Mouse (Mus musculus) MEL (cell line): ENCODE measurements at regions not wholly inside any gene's neighbourhood (a gene's known extent, or its start where the extent isn't known, plus 50 kb on each side); places are given as distances from the start of the nearest gene placed in this dataset.

Experiments used
- CHD2 ChIP-seq: IDR thresholded peaks from 2 replicates; pipeline ENCODE4 v1.6.1; 2011; ENCODE audit warnings: low read length, improper control_type of control experiment
- CTCF ChIP-seq, 3 experiments: IDR thresholded peaks in 2 of 3; conservative IDR thresholded peaks in 1 of 3; 2 replicates each; pipeline ENCODE4 v1.5.1; 2011 to 2012; ENCODE audit warnings: low read length in 3 of 3, low read depth in 2 of 3, mild to moderate bottlenecking in 2 of 3, improper control_type of control experiment in 1 of 3, inconsistent platforms in 1 of 3, mixed read lengths in 1 of 3, moderate library complexity in 1 of 3; ENCODE audit not compliant: control insufficient read depth in 1 of 3, insufficient read depth in 1 of 3, poor library complexity in 1 of 3, severe bottlenecking in 1 of 3
- GABPA ChIP-seq: IDR thresholded peaks from 2 replicates; pipeline ENCODE4 v1.6.1; 2012; ENCODE audit warnings: low read depth, mild to moderate bottlenecking, inconsistent platforms, low read length, improper control_type of control experiment, moderate library complexity
- HCFC1 ChIP-seq: IDR thresholded peaks from 2 replicates; pipeline ENCODE4 v1.6.1; 2012; ENCODE audit warnings: low read depth, mild to moderate bottlenecking, inconsistent platforms, low read length, improper control_type of control experiment, moderate library complexity
- KAT2A ChIP-seq: conservative IDR thresholded peaks from 2 replicates; pipeline ENCODE4 v1.6.1; 2012; ENCODE audit warnings: low read depth, low read length, improper control_type of control experiment, inconsistent platforms
- MAX ChIP-seq: IDR thresholded peaks from 2 replicates; pipeline ENCODE4 v1.6.1; 2011; ENCODE audit warnings: low read length, improper control_type of control experiment
- MXI1 ChIP-seq: IDR thresholded peaks from 2 replicates; pipeline ENCODE4 v1.6.1; 2011; ENCODE audit warnings: mild to moderate bottlenecking, low read depth, low read length, improper control_type of control experiment
- TAL1 ChIP-seq: IDR thresholded peaks from 2 replicates; pipeline ENCODE4 v1.6.1; 2012; ENCODE audit warnings: mild to moderate bottlenecking, inconsistent platforms, low read length, moderate library complexity, mixed read lengths
- ZNF384 ChIP-seq: IDR thresholded peaks from 2 replicates; pipeline ENCODE4 v1.6.1; 2012; ENCODE audit warnings: low read depth, mild to moderate bottlenecking, inconsistent platforms, low read length, improper control_type of control experiment

DNA sequence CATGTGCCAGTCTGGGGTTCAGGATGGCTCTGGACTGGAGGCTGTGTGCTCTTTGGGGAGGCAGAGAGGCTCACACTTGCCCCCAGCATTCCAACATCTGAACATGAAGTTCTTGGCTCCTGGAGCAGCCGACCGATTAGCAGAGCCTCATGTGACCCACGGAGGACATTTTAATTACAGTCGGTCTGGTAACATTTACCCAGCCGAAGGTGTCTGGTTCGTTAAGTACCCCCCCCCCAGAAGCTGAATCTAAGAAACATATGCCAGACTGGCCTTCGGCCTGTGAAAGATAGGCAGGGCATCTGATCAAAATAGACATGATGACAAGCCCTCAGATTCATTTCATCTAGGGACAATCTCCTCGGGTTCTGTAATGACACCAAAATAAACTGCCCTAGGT lies 140.4 kb upstream of the Sgk1 start:
- TF ChIP-seq MAX (no peak), CTCF (IDR thresholded peaks at IDR 0.05 in 2 of 3, conservative IDR thresholded peaks at IDR 0.05 in 1 of 3; ENCODE audit: control insufficient read depth in 1 of 3, insufficient read depth in 1 of 3, low read depth in 2 of 3, low read length in 3 of 3, poor library complexity in 1 of 3, severe bottlenecking in 1 of 3) (no peak), GABPA (no peak), MXI1 (no peak), ZNF384 (no peak), HCFC1 (no peak), KAT2A (no peak), TAL1 (no peak), CHD2 (no peak)
